Mouse (Mus musculus) ES-Bruce4 (cell line): ENCODE measurements around the gene Dus2. TPM values are rescaled to one million over a fixed set of nuclear protein-coding genes. Genes with fewer than 3 reads are reported as not detected.

ENCODE experiments used
- H3K27ac ChIP-seq: 2 replicates; pipeline ENCODE4 v1.5.1; 2012; ENCODE audit warnings: low read length, inconsistent platforms; ENCODE audit not compliant: insufficient read depth
- H3K27me3 ChIP-seq: 2 replicates; pipeline ENCODE4 v1.6.1; 2012; ENCODE audit warnings: mild to moderate bottlenecking, low read length, inconsistent platforms; ENCODE audit not compliant: control insufficient read depth, poor library complexity, insufficient read depth, severe bottlenecking
- H3K36me3 ChIP-seq: 2 replicates; pipeline ENCODE4 v1.6.1; 2012; ENCODE audit warnings: inconsistent platforms, mild to moderate bottlenecking, low read length, moderate library complexity; ENCODE audit not compliant: control insufficient read depth, poor library complexity, insufficient read depth, severe bottlenecking
- H3K4me1 ChIP-seq: one replicate; pipeline ENCODE4 v1.8.1; 2011; ENCODE audit warnings: low read length; ENCODE audit not compliant: control insufficient read depth, insufficient read depth
- H3K4me3 ChIP-seq: 2 replicates; pipeline ENCODE4 v1.5.1; 2011; ENCODE audit warnings: low read depth, mild to moderate bottlenecking, low read length
- H3K9ac ChIP-seq: 2 replicates; pipeline ENCODE4 v1.6.1; 2012; ENCODE audit warnings: low read depth, mild to moderate bottlenecking, inconsistent platforms; ENCODE audit not compliant: poor library complexity, severe bottlenecking
- H3K9me3 ChIP-seq: replicated peaks from 2 replicates; pipeline ENCODE4 v1.6.1; 2012; ENCODE audit warnings: mild to moderate bottlenecking, low read length, inconsistent platforms; ENCODE audit not compliant: control insufficient read depth, poor library complexity, insufficient read depth, severe bottlenecking
- CTCF ChIP-seq: IDR thresholded peaks from one replicate; pipeline ENCODE4 v1.8.1; 2011; ENCODE audit warnings: low read depth, low read length
- EP300 ChIP-seq: IDR thresholded peaks from 2 replicates; pipeline ENCODE4 v1.6.1; 2011; ENCODE audit warnings: low read depth, low read length; ENCODE audit not compliant: insufficient read depth
- POLR2A ChIP-seq: IDR thresholded peaks from one replicate; pipeline ENCODE4 v1.8.1; 2011; ENCODE audit warnings: low read length; ENCODE audit not compliant: insufficient read depth
- polyA plus RNA-seq: library from polyadenylated mRNA; stranded (reverse); fragments of >200 nt; gene quantifications from 2 replicates; pipeline ENCODE4 v1.2.4, GENCODE M21; 2011; ENCODE audit warnings: low read depth; ENCODE audit not compliant: missing spikeins, insufficient read depth, insufficient read length

Gene Dus2
- polyA plus RNA-seq, 1 experiment: 19.3 TPM

GRCm38 (mm10) chr8:106040218-106040617 is 49.1 kb downstream of the Dus2 start:
- H3K9ac ChIP-seq: no peak overlapping the region

GRCm38 (mm10) chr8:106043055-106043454 is 51.9 kb downstream of the Dus2 start:
- no peaks in the 10 kb centered on the region for H3K27me3 ChIP-seq
- no peak overlapping the region for H3K27ac ChIP-seq
- no peak overlapping the region for H3K4me3 ChIP-seq
- peaks cover 3% of the 10 kb centered on the region for H3K36me3 ChIP-seq
- H3K9ac ChIP-seq: no peak overlapping the region
- TF ChIP-seq CTCF (no peak), POLR2A (no peak), EP300 (no peak)
- H3K4me1 ChIP-seq: no peaks in the 10 kb centered on the region
- H3K9me3 ChIP-seq: no peaks in the 10 kb centered on the region

More at GRCm38 (mm10) chr8:106040218-106040617, 49.1 kb downstream of the Dus2 start:
- Histone ChIP-seq H3K4me3 (no peak overlapping the region), H3K9me3 (no peaks in the 10 kb centered on the region), H3K27me3 (no peaks in the 10 kb centered on the region), H3K27ac (no peak overlapping the region), H3K4me1 (no peaks in the 10 kb centered on the region), H3K36me3 (peaks cover 3% of the 10 kb centered on the region)
- TF ChIP-seq CTCF (peak; percentile 0), EP300 (no peak), POLR2A (no peak)

GRCm38 (mm10) chr8:106044151-106044550 is 53.0 kb downstream of the Dus2 start:
- no peak overlapping the region for H3K4me3 ChIP-seq
- H3K9me3 ChIP-seq: no peaks in the 10 kb centered on the region
- peaks cover 3% of the 10 kb centered on the region for H3K36me3 ChIP-seq
- H3K9ac ChIP-seq: no peak overlapping the region
- H3K27me3 ChIP-seq: no peaks in the 10 kb centered on the region
- no peak overlapping the region for H3K27ac ChIP-seq
- no peak for TF ChIP-seq EP300
- no peaks in the 10 kb centered on the region for H3K4me1 ChIP-seq

GRCm38 (mm10) chr8:106046872-106047559 is 55.9 kb downstream of the Dus2 start:
- no peak overlapping the region for H3K4me3 ChIP-seq
- no peaks in the 10 kb centered on the region for H3K4me1 ChIP-seq
- peaks cover 7% of the 10 kb centered on the region for H3K36me3 ChIP-seq
- H3K9me3 ChIP-seq: no peaks in the 10 kb centered on the region
- no peak overlapping the region for H3K27ac ChIP-seq
- TF ChIP-seq CTCF (no peak), EP300 (no peak), POLR2A (no peak)
- H3K27me3 ChIP-seq: no peaks in the 10 kb centered on the region
- H3K9ac ChIP-seq: no peak overlapping the region

- Histone ChIP-seq H3K27me3 (no peaks in the 10 kb centered on the region), H3K9ac (no peak overlapping the region), H3K4me1 (no peaks in the 10 kb centered on the region), H3K4me3 (no peak overlapping the region), H3K9me3 (no peaks in the 10 kb centered on the region), H3K27ac (no peak overlapping the region), H3K36me3 (peaks cover 9% of the 10 kb centered on the region)
- TF ChIP-seq EP300 (no peak), POLR2A (no peak), CTCF (no peak)
Observed at GRCm38 (mm10) chr8:106047854-106048630, 56.9 kb downstream of the Dus2 start.

GRCm38 (mm10) chr8:106049840-106050239 is 58.7 kb downstream of the Dus2 start:
- Histone ChIP-seq H3K4me1 (no peaks in the 10 kb centered on the region), H3K27ac (no peak overlapping the region), H3K4me3 (no peak overlapping the region), H3K9ac (no peak overlapping the region), H3K36me3 (peaks cover 16% of the 10 kb centered on the region), H3K9me3 (no peaks in the 10 kb centered on the region), H3K27me3 (no peaks in the 10 kb centered on the region)
- TF ChIP-seq EP300 (no peak), CTCF (no peak), POLR2A (no peak)
